Mouse (Mus musculus) T-cell, adult 2 months (primary cell): ENCODE results near the gene Mkrn2.
"Not testable (repeated sequence)": the region's sequence is repeated elsewhere in the genome, so short reads cannot be mapped to it uniquely, and the experiment has no call there.

Experiments
- DNase-seq: peaks from one replicate; pipeline ENCODE4 v3.0.0; 2022; ENCODE audit warnings: low spot score

Gene Mkrn2

GRCm38 (mm10) chr6:115609121-115609520, 7.4 kb downstream of the Mkrn2 start:
- peak; percentile 29 for DNase-seq

- DNase-seq, result no peak
Measured at GRCm38 (mm10) chr6:115610301-115610700, 8.6 kb downstream of the Mkrn2 start.

- DNase-seq, result no peak
Measured at GRCm38 (mm10) chr6:115613793-115614192, 12.1 kb downstream of the Mkrn2 start.

GRCm38 (mm10) chr6:115615983-115616382, 14.3 kb downstream of the Mkrn2 start:
- no peak for DNase-seq

GRCm38 (mm10) chr6:115619818-115620217, 18.1 kb downstream of the Mkrn2 start:
- DNase-seq, result peak; percentile 36

- no peak for DNase-seq
Measured at GRCm38 (mm10) chr6:115620942-115621341, 19.2 kb downstream of the Mkrn2 start.

GRCm38 (mm10) chr6:115626121-115626520, 24.4 kb downstream of the Mkrn2 start:
- no peak for DNase-seq

GRCm38 (mm10) chr6:115631056-115631795, 29.5 kb downstream of the Mkrn2 start:
- DNase-seq, result no peak

- no peak for DNase-seq
Measured at GRCm38 (mm10) chr6:115634015-115634414, 32.3 kb downstream of the Mkrn2 start.

- DNase-seq, result not testable (repeated sequence)
Measured at GRCm38 (mm10) chr6:115638188-115638587, 36.5 kb downstream of the Mkrn2 start.

- DNase-seq, result no peak
Measured at GRCm38 (mm10) chr6:115643315-115643714, 41.6 kb downstream of the Mkrn2 start.

GRCm38 (mm10) chr6:115649792-115650365, 48.2 kb downstream of the Mkrn2 start:
- no peak for DNase-seq

GRCm38 (mm10) chr6:115650476-115651427, 49.0 kb downstream of the Mkrn2 start:
- DNase-seq, result no peak

GRCm38 (mm10) chr6:115651719-115652118, 50.0 kb downstream of the Mkrn2 start:
- DNase-seq, result no peak

- DNase-seq, result no peak
Measured at GRCm38 (mm10) chr6:115653939-115654338, 52.2 kb downstream of the Mkrn2 start.

- DNase-seq, result no peak
Measured at GRCm38 (mm10) chr6:115658802-115659201, 57.1 kb downstream of the Mkrn2 start.

GRCm38 (mm10) chr6:115664268-115664667, 62.6 kb downstream of the Mkrn2 start:
- no peak for DNase-seq

- no peak for DNase-seq
Measured at GRCm38 (mm10) chr6:115666641-115667040, 64.9 kb downstream of the Mkrn2 start.
